Mouse (Mus musculus) forebrain, embryonic 13.5 days (tissue): ENCODE measurements at regions not wholly inside any gene's neighbourhood (a gene's known extent, or its start where the extent isn't known, plus 50 kb on each side); places are given as distances from the start of the nearest gene placed in this dataset.

Experiments
- ATAC-seq: fragments of 200-750 bp; cut with Nextera tagmentation; 2 replicates; pipeline ENCODE4 v1.8.0; 2017
- H3K27ac ChIP-seq: fragments of 300-500 bp; sonication (generic); 2 replicates; pipeline ENCODE4 v1.5.1; 2015; ENCODE audit warnings: inconsistent platforms, mild to moderate bottlenecking, moderate library complexity
- H3K27me3 ChIP-seq: fragments of 300-500 bp; sonication (generic); 2 replicates; pipeline ENCODE4 v1.6.1; 2015; ENCODE audit warnings: mild to moderate bottlenecking, inconsistent platforms
- H3K36me3 ChIP-seq: fragments of 300-500 bp; sonication (generic); 2 replicates; pipeline ENCODE4 v1.6.1; 2015; ENCODE audit warnings: mild to moderate bottlenecking, inconsistent platforms; ENCODE audit not compliant: poor library complexity, severe bottlenecking
- H3K4me1 ChIP-seq: fragments of 300-500 bp; sonication (generic); 2 replicates; pipeline ENCODE4 v1.6.1; 2015; ENCODE audit warnings: inconsistent platforms
- H3K4me2 ChIP-seq: fragments of 300-500 bp; sonication (generic); 2 replicates; pipeline ENCODE4 v1.6.1; 2015; ENCODE audit warnings: inconsistent platforms, mild to moderate bottlenecking, moderate library complexity
- H3K4me3 ChIP-seq: fragments of 300-500 bp; sonication (generic); 2 replicates; pipeline ENCODE4 v1.5.1; 2015; ENCODE audit warnings: mild to moderate bottlenecking, inconsistent platforms
- H3K9ac ChIP-seq: fragments of 300-500 bp; sonication (generic); 2 replicates; pipeline ENCODE4 v1.6.1; 2015; ENCODE audit warnings: mild to moderate bottlenecking, inconsistent platforms
- H3K9me3 ChIP-seq: fragments of 300-500 bp; sonication (generic); replicated peaks from 2 replicates; pipeline ENCODE4 v1.6.1; 2016; ENCODE audit warnings: inconsistent platforms
- WGBS: fragments of 180-500 bp; shearing (Covaris S2); methylation state at CpG from one replicate; pipeline ENCODE4 v1.1.7; 2015; 5-methylcytosine and 5-hydroxymethylcytosine counted together

GRCm38 (mm10) chr8:18158619-18159018, 819.4 kb downstream of the Defb40 start:
- no peaks in the 10 kb centered on the region for H3K27me3 ChIP-seq
- 33% methylated on average over 6 of the region's 6 CpGs for WGBS
- H3K9me3 ChIP-seq: no peaks in the 10 kb centered on the region
- no peaks in the 10 kb centered on the region for H3K36me3 ChIP-seq
- H3K4me3 ChIP-seq: no peak overlapping the region
- H3K4me1 ChIP-seq: 0 out of 2 replicates have a peak, but pooled peaks cover 9% of the 10 kb centered on the region
- H3K4me2 ChIP-seq: no peak overlapping the region
- H3K9ac ChIP-seq: no peak overlapping the region
- H3K27ac ChIP-seq: no peak overlapping the region
- peak; percentile 48; the same call in 1 of the 2 replicates for ATAC-seq

- Histone ChIP-seq H3K9me3 (no peaks in the 10 kb centered on the region), H3K4me2 (no peak overlapping the region), H3K36me3 (no peaks in the 10 kb centered on the region), H3K27ac (no peak overlapping the region), H3K9ac (no peak overlapping the region), H3K4me3 (no peak overlapping the region), H3K4me1 (no peaks in the 10 kb centered on the region), H3K27me3 (no peaks in the 10 kb centered on the region)
- 72% methylated on average over 5 of the region's 5 CpGs for WGBS
- no peak for ATAC-seq
These were observed 862.6 kb downstream of the Defb40 start for GRCm38 (mm10) chr8:18115333-18116044.

- no peaks in the 10 kb centered on the region for H3K9me3 ChIP-seq
- no peaks in the 10 kb centered on the region for H3K36me3 ChIP-seq
- no peaks in the 10 kb centered on the region for H3K4me1 ChIP-seq
- no peak overlapping the region for H3K27ac ChIP-seq
- H3K4me2 ChIP-seq: no peak overlapping the region
- WGBS: 72% methylated on average over 5 of the region's 5 CpGs
- no peak for ATAC-seq
- H3K27me3 ChIP-seq: no peaks in the 10 kb centered on the region
- H3K9ac ChIP-seq: no peak overlapping the region
- no peak overlapping the region for H3K4me3 ChIP-seq
These were observed 864.8 kb downstream of the Defb40 start for GRCm38 (mm10) chr8:18113262-18113661.

GRCm38 (mm10) chr8:18109480-18109879, 868.6 kb downstream of the Defb40 start:
- Histone ChIP-seq H3K4me2 (no peak overlapping the region), H3K9me3 (no peaks in the 10 kb centered on the region), H3K27ac (no peak overlapping the region), H3K4me1 (no peaks in the 10 kb centered on the region), H3K36me3 (no peaks in the 10 kb centered on the region), H3K9ac (no peak overlapping the region), H3K27me3 (no peaks in the 10 kb centered on the region), H3K4me3 (no peak overlapping the region)
- 95% methylated on average over 2 of the region's 2 CpGs for WGBS
- ATAC-seq: no peak

- no peak for ATAC-seq
- Histone ChIP-seq H3K4me2 (no peak overlapping the region), H3K9me3 (no peaks in the 10 kb centered on the region), H3K4me1 (no peaks in the 10 kb centered on the region), H3K27ac (no peak overlapping the region), H3K36me3 (no peaks in the 10 kb centered on the region), H3K4me3 (no peak overlapping the region), H3K9ac (no peak overlapping the region), H3K27me3 (no peaks in the 10 kb centered on the region)
- WGBS: 53% methylated on average over 2 of the region's 2 CpGs
These were observed 871.2 kb downstream of the Defb40 start for GRCm38 (mm10) chr8:18106827-18107226.

GRCm38 (mm10) chr8:18065456-18065855, 912.6 kb downstream of the Defb40 start:
- Histone ChIP-seq H3K4me3 (no peak overlapping the region), H3K27ac (no peak overlapping the region), H3K27me3 (no peaks in the 10 kb centered on the region), H3K9ac (no peak overlapping the region), H3K4me2 (no peak overlapping the region), H3K4me1 (no peaks in the 10 kb centered on the region), H3K9me3 (no peaks in the 10 kb centered on the region), H3K36me3 (no peaks in the 10 kb centered on the region)
- WGBS: 80% methylated on average over 3 of the region's 3 CpGs
- ATAC-seq: no peak

- H3K27ac ChIP-seq: no peak overlapping the region
- H3K36me3 ChIP-seq: no peaks in the 10 kb centered on the region
- 77% methylated on average over 2 of the region's 2 CpGs for WGBS
- no peak overlapping the region for H3K4me2 ChIP-seq
- H3K9ac ChIP-seq: no peak overlapping the region
- no peak overlapping the region for H3K4me3 ChIP-seq
- no peak for ATAC-seq
- H3K4me1 ChIP-seq: no peaks in the 10 kb centered on the region
- H3K9me3 ChIP-seq: no peaks in the 10 kb centered on the region
- no peaks in the 10 kb centered on the region for H3K27me3 ChIP-seq
These were observed 918.5 kb downstream of the Defb40 start for GRCm38 (mm10) chr8:18059526-18059925.

GRCm38 (mm10) chr8:18021196-18021595, 956.9 kb downstream of the Defb40 start:
- Histone ChIP-seq H3K36me3 (no peaks in the 10 kb centered on the region), H3K9ac (no peak overlapping the region), H3K4me1 (no peaks in the 10 kb centered on the region), H3K9me3 (no peaks in the 10 kb centered on the region), H3K4me2 (no peak overlapping the region), H3K27me3 (no peaks in the 10 kb centered on the region), H3K4me3 (no peak overlapping the region), H3K27ac (no peak overlapping the region)
- WGBS: 80% methylated on average over 2 of the region's 2 CpGs
- ATAC-seq: no peak

GRCm38 (mm10) chr8:18007567-18007966, 970.5 kb downstream of the Defb40 start:
- Histone ChIP-seq H3K9me3 (no peaks in the 10 kb centered on the region), H3K36me3 (no peaks in the 10 kb centered on the region), H3K4me1 (no peaks in the 10 kb centered on the region), H3K4me2 (no peak overlapping the region), H3K27ac (no peak overlapping the region), H3K4me3 (no peak overlapping the region), H3K9ac (no peak overlapping the region), H3K27me3 (no peaks in the 10 kb centered on the region)
- ATAC-seq: no peak
- WGBS: 39% methylated on average over 4 of the region's 4 CpGs

GRCm38 (mm10) chr8:18005660-18006059, 972.4 kb downstream of the Defb40 start:
- no peaks in the 10 kb centered on the region for H3K27me3 ChIP-seq
- H3K9ac ChIP-seq: no peak overlapping the region
- no peak overlapping the region for H3K4me3 ChIP-seq
- no peak overlapping the region for H3K4me2 ChIP-seq
- H3K4me1 ChIP-seq: no peaks in the 10 kb centered on the region
- no peaks in the 10 kb centered on the region for H3K36me3 ChIP-seq
- WGBS: 89% methylated on average over 2 of the region's 2 CpGs
- no peak for ATAC-seq
- no peaks in the 10 kb centered on the region for H3K9me3 ChIP-seq
- H3K27ac ChIP-seq: no peak overlapping the region

- Histone ChIP-seq H3K4me2 (no peak overlapping the region), H3K9ac (no peak overlapping the region)
- 80% methylated on average over 5 of the region's 5 CpGs for WGBS
These were observed 977.3 kb downstream of the Defb40 start for GRCm38 (mm10) chr8:18000750-18001149.

GRCm38 (mm10) chr8:17984779-17985178, 993.3 kb downstream of the Defb40 start:
- 84% methylated on average over 1 of the region's 1 CpGs for WGBS
- ATAC-seq: no peak
- Histone ChIP-seq H3K9me3 (no peaks in the 10 kb centered on the region), H3K36me3 (no peaks in the 10 kb centered on the region), H3K4me3 (no peak overlapping the region), H3K4me2 (no peak overlapping the region), H3K9ac (no peak overlapping the region), H3K27me3 (no peaks in the 10 kb centered on the region), H3K4me1 (no peaks in the 10 kb centered on the region), H3K27ac (no peak overlapping the region)

More at GRCm38 (mm10) chr8:18000750-18001149, 977.3 kb downstream of the Defb40 start:
- Histone ChIP-seq H3K27me3 (no peaks in the 10 kb centered on the region), H3K9me3 (no peaks in the 10 kb centered on the region), H3K4me1 (no peaks in the 10 kb centered on the region), H3K27ac (no peak overlapping the region), H3K36me3 (no peaks in the 10 kb centered on the region), H3K4me3 (no peak overlapping the region)
- ATAC-seq: no peak

- Histone ChIP-seq H3K4me2 (no peak overlapping the region), H3K36me3 (no peaks in the 10 kb centered on the region), H3K9me3 (no peaks in the 10 kb centered on the region), H3K27ac (no peak overlapping the region), H3K4me3 (no peak overlapping the region), H3K4me1 (peaks cover 10% of the 10 kb centered on the region), H3K27me3 (no peaks in the 10 kb centered on the region), H3K9ac (no peak overlapping the region)
- WGBS: 15% methylated on average over 1 of the region's 1 CpGs
- ATAC-seq: peak; percentile 38; the same call in 1 of the 2 replicates
These were observed 1029.2 kb downstream of the Defb40 start for GRCm38 (mm10) chr8:17948848-17949247.
